Mouse (Mus musculus) brown adipose tissue, adult 24 weeks (tissue): ENCODE data around the gene Pycr1. TPM values are rescaled to one million over a fixed set of nuclear protein-coding genes. Genes with fewer than 3 reads are reported as not detected.

Source experiments
- H3K27ac ChIP-seq: fragments of 200-500 bp; replicated peaks from 2 replicates; pipeline ENCODE4 v1.5.1; 2012; ENCODE audit warnings: low read depth, mild to moderate bottlenecking, low read length
- H3K4me1 ChIP-seq: fragments of 200-500 bp; 2 replicates; pipeline ENCODE4 v1.6.1; 2012; ENCODE audit warnings: low read length, mixed read lengths; ENCODE audit not compliant: control insufficient read depth, insufficient read depth, insufficient read length
- H3K4me3 ChIP-seq: fragments of 200-500 bp; 2 replicates; pipeline ENCODE4 v1.5.1; 2012; ENCODE audit warnings: low read depth, mild to moderate bottlenecking, low read length, moderate library complexity; ENCODE audit not compliant: insufficient read depth
- polyA plus RNA-seq: library from polyadenylated mRNA; stranded (reverse); fragments of >200 nt; gene quantifications from 2 replicates; pipeline ENCODE4 v1.2.4, GENCODE M21; 2012; ENCODE audit not compliant: missing spikeins, insufficient read depth, insufficient read length

The Pycr1 gene
- polyA plus RNA-seq, 1 experiment = 1.3 TPM

- H3K27ac ChIP-seq = no peak overlapping the region
- peaks cover 11% of the 10 kb centered on the region for H3K4me1 ChIP-seq
- H3K4me3 ChIP-seq = peak overlapping the region; percentile 95
These were observed 18.9 kb downstream of the Pycr1 start for GRCm38 (mm10) chr11:120624680-120625111.

- Histone ChIP-seq H3K27ac (no peak overlapping the region), H3K4me1 (peaks cover 5% of the 10 kb centered on the region), H3K4me3 (peak overlapping the region; percentile 95)
These were observed 19.4 kb downstream of the Pycr1 start for GRCm38 (mm10) chr11:120623961-120624679.

DNA sequence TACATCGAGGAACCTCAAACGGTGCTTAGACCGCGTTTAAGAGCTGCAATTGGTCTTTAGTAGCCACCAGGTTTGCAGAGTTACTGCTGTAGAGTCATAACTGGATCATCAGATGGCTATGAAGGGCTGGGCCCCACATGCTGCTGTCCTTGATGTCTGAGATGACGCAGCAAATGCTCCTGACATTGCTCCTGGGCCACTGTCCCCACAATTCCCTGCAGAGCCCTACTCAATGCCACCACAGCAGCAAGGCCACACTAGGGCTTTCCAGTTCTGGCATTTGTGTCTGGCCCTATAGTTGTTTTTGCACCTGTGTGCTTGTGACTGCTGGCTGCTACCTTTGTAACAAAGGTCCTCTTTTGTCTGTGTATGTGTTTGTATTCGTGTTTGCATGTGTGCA lies 20.8 kb downstream of the Pycr1 start:
- peaks cover 4% of the 10 kb centered on the region for H3K4me1 ChIP-seq
- H3K4me3 ChIP-seq = no peak overlapping the region
- no peak overlapping the region for H3K27ac ChIP-seq

DNA sequence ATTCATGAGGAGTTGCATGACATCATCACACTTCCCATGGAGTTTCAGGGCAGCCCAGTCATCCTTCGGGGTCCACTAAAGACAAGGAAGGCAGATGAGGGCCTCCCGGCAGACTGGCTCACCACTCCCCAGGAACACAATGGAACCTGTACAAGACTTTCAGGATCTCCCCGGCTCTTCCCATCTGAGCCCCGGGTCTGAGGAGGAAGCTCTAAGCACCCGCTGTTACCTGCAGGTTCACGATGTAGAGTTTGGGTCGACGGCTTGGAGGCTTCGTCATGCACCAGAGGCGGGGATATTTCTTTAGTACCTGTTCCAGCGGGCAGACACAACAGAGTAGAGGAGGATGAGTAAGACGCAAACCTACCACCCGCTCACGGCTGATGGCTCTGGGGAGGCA lies 23.4 kb downstream of the Pycr1 start:
- Histone ChIP-seq H3K4me1 (peaks cover 7% of the 10 kb centered on the region), H3K4me3 (no peak overlapping the region), H3K27ac (no peak overlapping the region)

DNA sequence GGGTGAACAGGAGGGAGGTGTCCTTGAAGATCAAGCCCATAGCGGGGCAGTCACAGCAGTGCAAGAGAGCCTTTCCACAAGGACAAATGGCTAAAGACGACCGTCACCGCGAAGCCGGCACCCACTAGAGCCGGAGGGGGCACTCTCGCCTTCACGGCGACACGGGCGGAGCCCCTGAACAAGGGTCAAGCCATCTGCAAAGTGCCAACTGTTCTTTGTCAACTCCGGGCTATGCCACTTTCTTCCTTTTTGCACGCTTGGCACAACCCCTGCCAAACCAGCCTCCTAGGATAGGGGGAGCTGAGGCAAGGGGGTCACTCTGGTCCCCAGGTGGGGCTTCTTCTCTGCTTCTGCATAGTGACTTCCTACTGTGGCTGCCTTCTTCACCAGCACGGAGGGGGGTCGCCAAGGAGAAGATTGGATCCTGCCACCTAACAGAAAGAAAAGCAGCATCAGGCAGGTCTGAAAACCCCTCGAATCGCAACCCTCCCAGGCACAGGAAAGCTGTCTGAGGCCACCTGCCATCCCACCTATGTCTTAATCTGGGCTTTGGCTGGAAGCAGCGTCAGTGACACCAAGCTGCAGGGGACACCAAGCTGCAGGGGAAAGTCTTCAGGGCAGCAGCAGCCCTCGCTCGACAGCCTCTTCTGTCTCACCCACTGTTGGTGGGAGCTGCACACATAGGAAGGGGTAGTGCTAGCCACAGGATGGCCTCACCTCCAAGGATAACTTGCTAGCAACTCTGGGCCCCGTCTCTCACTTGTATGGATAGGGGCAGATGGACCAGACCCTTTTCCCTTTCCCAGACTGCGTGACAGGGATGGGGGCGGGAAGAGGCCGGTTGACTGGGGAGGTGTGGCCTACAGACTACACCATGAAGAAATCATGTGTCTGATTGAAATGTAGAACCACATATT lies 24.7 kb downstream of the Pycr1 start:
- Histone ChIP-seq H3K4me3 (no peak overlapping the region), H3K27ac (no peak overlapping the region), H3K4me1 (peaks cover 5% of the 10 kb centered on the region)

- H3K4me1 ChIP-seq = peaks cover 5% of the 10 kb centered on the region
- H3K4me3 ChIP-seq = peak within 1 kb of the TSS; percentile 93
- H3K27ac ChIP-seq = peak within 1 kb of the TSS; percentile 47
These were observed 26.0 kb downstream of the Pycr1 start, which contains the start of gene Pcyt2 for GRCm38 (mm10) chr11:120617519-120618112. Pcyt2 (minus strand) TSS chr11:120617936.

DNA sequence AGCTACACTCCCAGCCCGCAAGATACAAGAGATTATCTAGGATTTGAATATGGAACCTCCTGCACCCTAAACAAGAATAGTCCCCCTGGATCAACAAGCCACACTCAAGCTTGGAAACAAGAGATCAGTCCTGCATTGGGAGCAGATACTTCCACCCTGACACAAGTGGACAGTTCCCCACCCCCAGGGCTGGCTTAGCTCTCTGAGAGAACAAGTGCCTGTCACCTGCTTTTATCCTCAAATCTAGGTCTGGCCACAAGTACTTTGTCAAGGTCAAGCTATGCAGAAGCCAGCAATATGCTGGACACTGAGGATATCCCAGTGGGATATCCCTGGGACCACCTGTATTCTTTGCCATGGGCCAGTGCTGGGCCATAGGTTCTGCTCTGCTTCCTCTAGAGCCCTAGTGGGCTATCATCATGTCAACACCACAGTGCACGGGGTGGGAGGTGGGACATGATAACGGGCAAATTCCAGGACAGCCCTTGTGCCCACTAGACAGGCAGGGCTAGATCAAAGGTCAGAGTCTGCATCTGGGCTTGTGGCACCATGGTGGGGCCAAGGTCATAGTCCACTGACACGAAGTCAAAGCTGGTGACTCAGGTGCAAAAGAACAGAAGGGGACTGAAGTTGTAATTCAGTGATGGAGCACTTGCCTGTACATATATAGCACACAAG lies 26.8 kb downstream of the Pycr1 start:
- H3K27ac ChIP-seq = peak overlapping the region; percentile 47; the same call in 1 of the 2 replicates

GRCm38 (mm10) chr11:120615606-120616203 lies 27.9 kb downstream of the Pycr1 start:
- Histone ChIP-seq H3K4me3 (no peak overlapping the region), H3K27ac (no peak overlapping the region), H3K4me1 (peaks cover 5% of the 10 kb centered on the region)

More for the DNA sequence above, 26.8 kb downstream of the Pycr1 start:
- Histone ChIP-seq H3K4me1 (peaks cover 5% of the 10 kb centered on the region), H3K4me3 (peak overlapping the region; percentile 93)

DNA sequence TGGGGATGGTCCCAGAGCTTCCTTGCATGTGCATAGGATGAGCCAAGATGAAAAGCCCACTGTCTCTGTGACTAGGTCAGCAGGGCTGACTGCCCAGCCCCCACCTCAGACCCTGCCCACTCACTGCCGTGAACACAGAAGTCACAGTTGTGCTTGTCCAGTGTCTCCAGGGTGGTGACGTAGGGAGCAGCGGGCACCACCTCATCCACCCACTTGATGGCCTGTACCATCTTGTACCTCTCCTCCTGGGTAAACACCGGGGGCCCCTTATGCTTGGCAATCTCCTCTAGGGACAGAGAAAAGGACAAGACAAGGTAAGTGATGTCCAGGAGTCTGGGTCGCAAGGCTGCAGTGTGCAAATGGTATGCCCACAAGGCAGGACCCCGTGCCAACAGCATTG lies 28.4 kb downstream of the Pycr1 start:
- Histone ChIP-seq H3K4me3 (no peak overlapping the region), H3K27ac (no peak overlapping the region), H3K4me1 (peaks cover 5% of the 10 kb centered on the region)

- Histone ChIP-seq H3K4me3 (no peak overlapping the region), H3K27ac (no peak overlapping the region), H3K4me1 (peaks cover 5% of the 10 kb centered on the region)
These were observed 29.6 kb downstream of the Pycr1 start for GRCm38 (mm10) chr11:120613976-120614375.

GRCm38 (mm10) chr11:120613481-120613972 lies 30.0 kb downstream of the Pycr1 start:
- Histone ChIP-seq H3K4me3 (no peak overlapping the region), H3K4me1 (peaks cover 5% of the 10 kb centered on the region), H3K27ac (no peak overlapping the region)

- no peak overlapping the region for H3K27ac ChIP-seq
These were observed 30.8 kb downstream of the Pycr1 start for GRCm38 (mm10) chr11:120612763-120613162.

GRCm38 (mm10) chr11:120610477-120611046 lies 33.0 kb downstream of the Pycr1 start:
- Histone ChIP-seq H3K4me3 (no peak overlapping the region), H3K4me1 (no peaks in the 10 kb centered on the region; the same call in 1 of the 2 replicates), H3K27ac (no peak overlapping the region)

More at GRCm38 (mm10) chr11:120612763-120613162, 30.8 kb downstream of the Pycr1 start:
- H3K4me1 ChIP-seq = peaks cover 5% of the 10 kb centered on the region
- H3K4me3 ChIP-seq = no peak overlapping the region

DNA sequence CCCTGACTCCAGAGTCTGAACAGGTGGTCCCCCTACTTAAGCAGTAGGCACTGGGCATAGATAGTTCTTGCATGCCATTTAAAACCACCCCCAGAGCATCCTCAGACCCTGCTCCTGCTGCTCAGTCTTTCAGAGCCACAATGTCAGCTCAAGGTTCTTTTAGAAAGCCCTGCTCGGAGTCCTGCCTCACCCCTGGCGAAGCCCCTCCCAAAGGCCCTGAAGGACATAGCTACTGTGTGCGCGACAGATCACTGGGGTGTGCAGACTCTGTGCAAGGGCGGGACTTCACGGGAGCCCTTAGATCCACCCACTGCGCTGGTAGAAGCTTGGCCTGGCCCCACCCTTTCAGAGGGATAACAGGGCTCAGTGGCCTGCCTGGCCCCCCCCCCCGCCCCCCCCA lies 34.3 kb downstream of the Pycr1 start:
- Histone ChIP-seq H3K4me3 (no peak overlapping the region), H3K27ac (no peak overlapping the region)

More for the DNA sequence above, 34.3 kb downstream of the Pycr1 start:
- H3K4me1 ChIP-seq = no peaks in the 10 kb centered on the region; the same call in 1 of the 2 replicates
